Mouse (Mus musculus) heart, adult 11 months (tissue): ENCODE data around the gene Numa1.
A peak's percentile ranks its signal among the peaks of the same experiment; 100 is the strongest.
"Not testable (repeated sequence)": the region's sequence is repeated elsewhere in the genome, so short reads cannot be mapped to it uniquely, and the experiment has no call there.

Experiments used
- DNase-seq: peaks from one replicate; pipeline ENCODE4 v3.0.0; 2022

The Numa1 gene

GRCm38 (mm10) chr7:101994241-101994640 is 60.3 kb downstream of the Numa1 start:
- no peak for DNase-seq

- peak; percentile 98 for DNase-seq
Observed at GRCm38 (mm10) chr7:101998194-101998927, 64.5 kb downstream of the Numa1 start.

GRCm38 (mm10) chr7:101999461-102000151 is 65.7 kb downstream of the Numa1 start:
- no peak for DNase-seq

GRCm38 (mm10) chr7:102000296-102000695 is 66.4 kb downstream of the Numa1 start:
- DNase-seq, result no peak

- DNase-seq, result peak; percentile 98
Observed at GRCm38 (mm10) chr7:102000921-102001630, 67.2 kb downstream of the Numa1 start.

GRCm38 (mm10) chr7:102006520-102006919 is 72.6 kb downstream of the Numa1 start:
- no peak for DNase-seq

- DNase-seq, result no peak
Observed at GRCm38 (mm10) chr7:102011855-102012254, 77.9 kb downstream of the Numa1 start.

- no peak for DNase-seq
Observed at GRCm38 (mm10) chr7:102013416-102013815, 79.5 kb downstream of the Numa1 start.

- DNase-seq, result no peak
Observed at GRCm38 (mm10) chr7:102014995-102015394, 81.1 kb downstream of the Numa1 start.

GRCm38 (mm10) chr7:102016936-102017335 is 83.0 kb downstream of the Numa1 start:
- peak; percentile 92 for DNase-seq

GRCm38 (mm10) chr7:102017452-102017851 is 83.5 kb downstream of the Numa1 start:
- peak; percentile 93 for DNase-seq

GRCm38 (mm10) chr7:102018034-102018433 is 84.1 kb downstream of the Numa1 start:
- DNase-seq, result peak; percentile 96

- DNase-seq, result no peak
Observed at GRCm38 (mm10) chr7:102018590-102018989, 84.7 kb downstream of the Numa1 start, which contains the start of gene Il18bp. Gene Il18bp (minus strand): TSS chr7:102018690.

- DNase-seq, result no peak
Observed at GRCm38 (mm10) chr7:102019362-102019761, 85.5 kb downstream of the Numa1 start.

- DNase-seq, result not testable (repeated sequence)
Observed at GRCm38 (mm10) chr7:102020934-102021333, 87.0 kb downstream of the Numa1 start.

- DNase-seq, result no peak
Observed at GRCm38 (mm10) chr7:102023821-102024220, 89.9 kb downstream of the Numa1 start.

- DNase-seq, result peak; percentile 81
Observed at GRCm38 (mm10) chr7:102025187-102026119, 91.5 kb downstream of the Numa1 start.

- DNase-seq, result peak; percentile 61
Observed at GRCm38 (mm10) chr7:102034904-102035303, 101.0 kb downstream of the Numa1 start.

GRCm38 (mm10) chr7:102035534-102035933 is 101.6 kb downstream of the Numa1 start:
- DNase-seq, result no peak

- DNase-seq, result peak; percentile 24
Observed at GRCm38 (mm10) chr7:102037318-102037717, 103.4 kb downstream of the Numa1 start.

GRCm38 (mm10) chr7:102042314-102042713 is 108.4 kb downstream of the Numa1 start:
- DNase-seq, result peak; percentile 54

- DNase-seq, result peak; percentile 27
Observed at GRCm38 (mm10) chr7:102048524-102048923, 114.6 kb downstream of the Numa1 start.
